Mouse (Mus musculus) intestine, embryonic 15.5 days (tissue): ENCODE results near the gene Plekha1. TPM values are rescaled to one million over a fixed set of nuclear protein-coding genes. Genes with fewer than 3 reads are reported as not detected.

Source experiments
- ATAC-seq: fragments of 200-750 bp; cut with Nextera tagmentation; 2 replicates; pipeline ENCODE4 v1.8.0; 2017; ENCODE audit warnings: moderate TSS enrichment, moderate library complexity
- H3K27ac ChIP-seq: fragments of 300-500 bp; sonication (generic); 2 replicates; pipeline ENCODE4 v1.5.1; 2015; ENCODE audit warnings: mild to moderate bottlenecking, inconsistent platforms
- H3K27me3 ChIP-seq: fragments of 300-500 bp; sonication (generic); replicated peaks from 2 replicates; pipeline ENCODE4 v1.6.1; 2015; ENCODE audit warnings: inconsistent platforms
- H3K36me3 ChIP-seq: fragments of 300-500 bp; sonication (generic); 2 replicates; pipeline ENCODE4 v1.6.1; 2015; ENCODE audit warnings: inconsistent platforms
- H3K4me1 ChIP-seq: fragments of 300-500 bp; sonication (generic); replicated peaks from 2 replicates; pipeline ENCODE4 v1.6.1; 2015; ENCODE audit warnings: inconsistent platforms
- H3K4me2 ChIP-seq: fragments of 300-500 bp; sonication (generic); replicated peaks from 2 replicates; pipeline ENCODE4 v1.6.1; 2015; ENCODE audit warnings: mild to moderate bottlenecking, inconsistent platforms
- H3K4me3 ChIP-seq: fragments of 300-500 bp; sonication (generic); replicated peaks from 2 replicates; pipeline ENCODE4 v1.5.1; 2015; ENCODE audit warnings: inconsistent platforms
- H3K9ac ChIP-seq: fragments of 300-500 bp; sonication (generic); 2 replicates; pipeline ENCODE4 v1.6.1; 2015; ENCODE audit warnings: inconsistent platforms
- H3K9me3 ChIP-seq: fragments of 300-500 bp; sonication (generic); 2 replicates; pipeline ENCODE4 v1.6.1; 2016; ENCODE audit warnings: inconsistent platforms
- WGBS: fragments of 180-500 bp; shearing (Covaris S2); methylation state at CpG from one replicate; pipeline ENCODE4 v1.1.7; 2015; 5-methylcytosine and 5-hydroxymethylcytosine counted together
- polyA plus RNA-seq: library from polyadenylated mRNA; unstranded; fragments of >200 nt; fragmentation: Nextera tagmentation; extraction: Ambion mirVana; gene quantifications from 2 replicates; pipeline ENCODE4 v1.2.1, GENCODE M21; 2015

Gene Plekha1
- 40.5 and 41.5 TPM in 2 replicates for polyA plus RNA-seq

- under 1% methylated on average over 114 of the region's 114 CpGs for WGBS
- Histone ChIP-seq H3K27me3 (no peaks in the 10 kb centered on the region), H3K27ac (peak within 1 kb of the TSS; percentile 71), H3K36me3 (no peaks in the 10 kb centered on the region), H3K9ac (peak within 1 kb of the TSS; percentile 89), H3K4me3 (peak within 1 kb of the TSS; percentile 91), H3K4me2 (peak within 1 kb of the TSS; percentile 66), H3K9me3 (no peaks in the 10 kb centered on the region), H3K4me1 (no peaks in the 10 kb centered on the region)
- ATAC-seq, result peak; percentile 99
Observed at GRCm38 (mm10) chr7:130865613-130866591, at the start of gene Plekha1. Gene Plekha1, plus strand, starts transcription at chr7:130865756.

- Histone ChIP-seq H3K4me3 (no peak overlapping the region), H3K4me2 (no peak overlapping the region), H3K9ac (no peak overlapping the region), H3K36me3 (no peaks in the 10 kb centered on the region), H3K27me3 (no peaks in the 10 kb centered on the region), H3K4me1 (no peaks in the 10 kb centered on the region), H3K27ac (no peak overlapping the region), H3K9me3 (no peaks in the 10 kb centered on the region)
- WGBS, result 85% methylated on average over 7 of the region's 7 CpGs
- no peak for ATAC-seq
Observed at GRCm38 (mm10) chr7:130816243-130816642, 49.3 kb upstream of the Plekha1 start.

DNA sequence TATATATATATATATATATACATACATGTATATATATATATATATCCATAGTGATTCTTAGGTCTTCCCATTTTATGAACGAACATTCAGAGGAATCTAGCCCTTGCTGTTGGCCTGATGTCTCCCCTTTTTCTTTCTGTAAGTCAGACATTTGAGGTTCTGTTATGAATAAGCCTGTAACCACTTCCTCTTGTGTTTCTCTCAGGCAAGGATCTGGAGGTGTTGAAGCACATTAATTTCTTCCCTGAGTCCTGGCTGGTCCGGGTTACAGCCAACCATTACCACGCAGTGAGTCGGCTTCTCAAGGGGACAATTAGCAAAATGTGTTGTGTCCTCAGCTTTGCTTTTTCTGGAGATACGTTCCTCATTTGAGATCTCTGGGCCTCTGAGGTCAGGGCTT is 46.7 kb upstream of the Plekha1 start:
- Histone ChIP-seq H3K27ac (no peak overlapping the region), H3K36me3 (no peaks in the 10 kb centered on the region)
- WGBS, result 68% methylated on average over 5 of the region's 5 CpGs

DNA sequence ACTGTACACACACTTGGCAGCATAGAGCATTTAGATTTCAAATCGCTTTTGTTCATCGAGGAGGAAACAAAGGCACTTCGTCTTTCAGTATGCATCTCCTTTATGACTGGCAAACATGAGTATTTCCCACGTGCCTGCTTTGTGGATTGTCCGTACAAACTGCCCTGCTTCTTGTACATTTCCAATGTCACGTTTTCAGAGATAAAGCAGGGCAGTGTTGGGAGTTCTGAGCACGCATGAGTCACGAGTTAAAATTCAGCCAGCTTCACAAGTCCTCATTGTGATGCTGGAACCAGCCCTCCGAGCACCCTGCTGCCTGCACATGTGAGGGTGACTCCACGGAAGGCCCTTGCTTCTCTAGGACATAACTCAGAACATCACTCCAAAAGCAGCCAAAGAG is 45.9 kb upstream of the Plekha1 start:
- Histone ChIP-seq H3K36me3 (no peaks in the 10 kb centered on the region), H3K27me3 (no peaks in the 10 kb centered on the region), H3K27ac (no peak overlapping the region), H3K4me1 (no peaks in the 10 kb centered on the region), H3K4me2 (no peak overlapping the region), H3K4me3 (no peak overlapping the region), H3K9me3 (no peaks in the 10 kb centered on the region), H3K9ac (no peak overlapping the region)
- ATAC-seq, result peak; percentile 91
- WGBS, result 43% methylated on average over 10 of the region's 10 CpGs

More for the DNA sequence above, 46.7 kb upstream of the Plekha1 start:
- H3K27me3 ChIP-seq, result no peaks in the 10 kb centered on the region
- no peaks in the 10 kb centered on the region for H3K9me3 ChIP-seq
- H3K4me1 ChIP-seq, result no peaks in the 10 kb centered on the region
- H3K9ac ChIP-seq, result no peak overlapping the region
- no peak for ATAC-seq
- H3K4me2 ChIP-seq, result no peak overlapping the region
- no peak overlapping the region for H3K4me3 ChIP-seq

DNA sequence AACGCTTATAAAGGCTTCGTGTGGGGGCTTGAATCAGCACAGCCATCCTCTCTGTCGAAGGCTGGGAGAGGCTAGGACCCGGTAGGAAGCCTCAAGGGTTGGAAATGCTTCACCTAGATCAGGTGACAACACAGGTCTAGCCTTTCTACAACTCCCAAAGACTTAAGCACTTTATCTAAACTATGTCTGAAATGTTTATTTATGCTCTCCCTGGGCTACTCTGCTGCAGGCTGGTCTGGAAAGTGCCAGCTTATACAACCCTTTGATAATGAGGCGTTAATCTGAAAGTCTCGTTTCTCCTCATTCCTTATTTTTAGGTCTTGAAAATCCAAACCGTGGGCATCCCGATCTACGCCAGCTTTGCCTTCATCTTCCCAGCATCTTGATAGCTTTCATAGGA is 41.6 kb upstream of the Plekha1 start:
- no peaks in the 10 kb centered on the region for H3K36me3 ChIP-seq

DNA sequence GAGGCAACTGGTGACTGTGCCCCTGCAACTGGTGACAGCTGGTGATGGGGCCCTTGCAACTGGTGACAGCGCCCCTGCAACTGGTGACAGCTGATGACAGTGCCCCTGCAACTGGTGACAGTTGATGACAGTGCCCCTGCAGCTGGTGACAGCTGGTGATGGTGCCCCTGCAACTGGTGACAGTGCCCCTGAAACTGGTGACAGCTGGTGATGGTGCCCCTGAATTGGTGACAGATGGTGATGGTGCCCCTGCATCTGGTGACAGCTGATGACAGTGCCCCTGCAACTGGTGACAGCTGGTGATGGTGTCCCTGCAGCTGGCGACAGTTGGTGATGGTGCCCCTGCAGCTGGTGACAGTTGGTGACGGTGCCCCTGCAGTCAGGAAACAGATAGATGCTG is 39.2 kb upstream of the Plekha1 start:
- WGBS, result 76% methylated on average over 3 of the region's 3 CpGs
- H3K9me3 ChIP-seq, result no peaks in the 10 kb centered on the region
- H3K36me3 ChIP-seq, result no peaks in the 10 kb centered on the region
- no peak overlapping the region for H3K9ac ChIP-seq
- H3K4me1 ChIP-seq, result no peaks in the 10 kb centered on the region
- ATAC-seq, result no peak
- H3K4me3 ChIP-seq, result no peak overlapping the region
- H3K27me3 ChIP-seq, result no peaks in the 10 kb centered on the region
- no peak overlapping the region for H3K27ac ChIP-seq
- H3K4me2 ChIP-seq, result no peak overlapping the region

More for the DNA sequence above, 41.6 kb upstream of the Plekha1 start:
- Histone ChIP-seq H3K27ac (no peak overlapping the region), H3K4me3 (no peak overlapping the region), H3K4me1 (no peaks in the 10 kb centered on the region), H3K4me2 (no peak overlapping the region), H3K9ac (no peak overlapping the region), H3K27me3 (no peaks in the 10 kb centered on the region), H3K9me3 (no peaks in the 10 kb centered on the region)
- no peak for ATAC-seq
- WGBS, result 43% methylated on average over 9 of the region's 9 CpGs

DNA sequence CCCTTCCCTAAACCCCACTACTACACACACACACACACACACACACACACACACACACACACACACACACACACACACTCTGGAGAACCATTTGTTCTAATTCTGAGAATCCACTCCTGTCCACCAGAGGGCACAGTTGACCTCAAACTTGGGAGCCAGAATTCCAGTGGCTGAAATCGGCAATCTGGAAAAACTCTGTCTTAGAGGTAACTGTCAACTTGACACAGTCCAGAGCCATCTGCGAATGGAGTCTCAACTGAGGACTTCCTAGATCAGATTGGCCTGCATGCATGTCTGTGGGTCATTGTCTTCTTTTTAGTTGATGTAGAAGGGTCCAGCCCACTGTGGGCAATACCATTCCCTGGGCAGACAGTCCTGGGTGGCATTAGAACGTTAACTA is 38.1 kb upstream of the Plekha1 start:
- Histone ChIP-seq H3K27ac (no peak overlapping the region), H3K36me3 (no peaks in the 10 kb centered on the region), H3K9me3 (no peaks in the 10 kb centered on the region), H3K9ac (no peak overlapping the region), H3K4me1 (no peaks in the 10 kb centered on the region), H3K27me3 (no peaks in the 10 kb centered on the region), H3K4me2 (no peak overlapping the region), H3K4me3 (no peak overlapping the region)
- WGBS, result 31% methylated on average over 3 of the region's 3 CpGs
- ATAC-seq, result no peak

- no peaks in the 10 kb centered on the region for H3K27me3 ChIP-seq
- ATAC-seq, result no peak
- H3K4me1 ChIP-seq, result no peaks in the 10 kb centered on the region
- no peak overlapping the region for H3K4me2 ChIP-seq
- H3K9me3 ChIP-seq, result no peaks in the 10 kb centered on the region
- H3K36me3 ChIP-seq, result no peaks in the 10 kb centered on the region
- no peak overlapping the region for H3K4me3 ChIP-seq
- 90% methylated on average over 9 of the region's 9 CpGs for WGBS
- no peak overlapping the region for H3K27ac ChIP-seq
- no peak overlapping the region for H3K9ac ChIP-seq
Observed at GRCm38 (mm10) chr7:130827844-130828403, 37.6 kb upstream of the Plekha1 start.

GRCm38 (mm10) chr7:130828475-130828874 is 37.1 kb upstream of the Plekha1 start:
- WGBS, result 90% methylated on average over 10 of the region's 10 CpGs
- H3K36me3 ChIP-seq, result no peaks in the 10 kb centered on the region
- H3K4me3 ChIP-seq, result no peak overlapping the region
- H3K27me3 ChIP-seq, result no peaks in the 10 kb centered on the region
- no peaks in the 10 kb centered on the region for H3K9me3 ChIP-seq
- ATAC-seq, result no peak
- H3K4me1 ChIP-seq, result no peaks in the 10 kb centered on the region
- no peak overlapping the region for H3K9ac ChIP-seq
- no peak overlapping the region for H3K4me2 ChIP-seq
- H3K27ac ChIP-seq, result no peak overlapping the region

DNA sequence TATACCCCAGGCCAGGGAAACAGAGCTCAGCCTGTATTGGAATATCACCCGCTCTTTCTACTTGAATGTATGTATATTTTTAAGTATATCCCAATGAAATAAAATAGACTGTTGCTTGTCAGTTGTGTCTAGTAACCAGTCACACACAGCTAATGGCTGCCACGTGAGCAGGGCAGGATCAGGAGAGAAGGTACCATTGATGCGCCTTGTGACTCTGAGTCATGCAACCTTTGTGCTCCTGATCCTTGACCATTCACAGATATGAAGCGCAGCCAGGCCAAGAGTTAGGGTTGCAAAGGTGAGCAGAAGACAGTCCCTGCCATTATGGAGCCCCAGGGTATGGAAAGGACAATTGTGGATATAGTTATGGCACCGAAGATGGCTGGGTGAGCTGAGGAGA is 34.0 kb upstream of the Plekha1 start:
- H3K27me3 ChIP-seq, result no peaks in the 10 kb centered on the region
- ATAC-seq, result no peak
- H3K4me3 ChIP-seq, result no peak overlapping the region
- H3K27ac ChIP-seq, result no peak overlapping the region
- peaks cover 19% of the 10 kb centered on the region for H3K4me1 ChIP-seq
- H3K9ac ChIP-seq, result no peak overlapping the region
- H3K9me3 ChIP-seq, result no peaks in the 10 kb centered on the region
- H3K36me3 ChIP-seq, result no peaks in the 10 kb centered on the region
- H3K4me2 ChIP-seq, result no peak overlapping the region
- 86% methylated on average over 5 of the region's 5 CpGs for WGBS

- Histone ChIP-seq H3K4me2 (peak overlapping the region; percentile 22; the same call in 1 of the 2 replicates), H3K36me3 (no peaks in the 10 kb centered on the region), H3K9me3 (no peaks in the 10 kb centered on the region), H3K27ac (peak overlapping the region; percentile 25; the same call in 1 of the 2 replicates), H3K4me3 (no peak overlapping the region), H3K27me3 (no peaks in the 10 kb centered on the region), H3K9ac (no peak overlapping the region), H3K4me1 (peaks cover 19% of the 10 kb centered on the region)
- peak; percentile 95 for ATAC-seq
- 22% methylated on average over 21 of the region's 21 CpGs for WGBS
Observed at GRCm38 (mm10) chr7:130834299-130834698, 31.3 kb upstream of the Plekha1 start.

GRCm38 (mm10) chr7:130834958-130835861 is 30.3 kb upstream of the Plekha1 start:
- ATAC-seq, result peak; percentile 52
- Histone ChIP-seq H3K36me3 (no peaks in the 10 kb centered on the region), H3K27me3 (no peaks in the 10 kb centered on the region), H3K27ac (peak overlapping the region; percentile 25; the same call in 1 of the 2 replicates), H3K4me3 (no peak overlapping the region), H3K9me3 (no peaks in the 10 kb centered on the region), H3K4me1 (peaks cover 19% of the 10 kb centered on the region), H3K9ac (no peak overlapping the region; the same call in 1 of the 2 replicates), H3K4me2 (peak overlapping the region; percentile 12; the same call in 1 of the 2 replicates)
- WGBS, result 18% methylated on average over 18 of the region's 18 CpGs
